Mouse (Mus musculus): ENCODE measurements at regions not wholly inside any gene's neighbourhood (a gene's known extent, or its start where the extent isn't known, plus 50 kb on each side); places are given as distances from the start of the nearest gene placed in this dataset.

- TF ChIP-seq POLR2A (IDR thresholded peaks at IDR 0.05; ENCODE audit: control insufficient read depth, low read depth, low read length), result no peak
- TF ChIP-seq CTCF (IDR thresholded peaks at IDR 0.05; ENCODE audit: control insufficient read depth, insufficient read depth, insufficient replicate concordance, low read depth, low read length), result peak; percentile 21; the same call in 1 of the 2 replicates
Observed at GRCm38 (mm10) chr16:87249903-87250302, 104.1 kb upstream of the N6amt1 start.
